ENCODE assay signal across 9 mouse cellular contexts in genomic region chr6:72954786-72955185, GRCm38 (mm10). TPM values are rescaled to one million over a fixed set of nuclear protein-coding genes. Genes with fewer than 3 reads are reported as not detected.
A peak's percentile ranks its signal among the peaks of the same experiment; 100 is the strongest.
DNase-seq lines count a peak whose midpoint lies in the region; ATAC-seq and TF ChIP-seq lines count a peak whose summit lies in the region.
"Had no signal": no experiment of that assay in that cellular context is flagged by ENCODE, and none has a peak within 500 bp of the region (broad histone marks: within the 10 kb centered on the region; RNA-seq: fewer than 3 reads in every experiment).

No protein-coding gene starts in this region.

- 86% methylated on average over 7 of the region's 7 CpGs for WGBS in midbrain, embryonic 12.5 days
- WGBS in midbrain, embryonic 11.5 days, result 82% methylated on average over 7 of the region's 7 CpGs
- 70% methylated on average over 7 of the region's 7 CpGs for WGBS in forebrain, postnatal 0 days
- WGBS in midbrain, embryonic 16.5 days, result 67% methylated on average over 7 of the region's 7 CpGs
- WGBS in limb, embryonic 10.5 days, result 79% methylated on average over 7 of the region's 7 CpGs

- no peak for TF ChIP-seq CTCF in forebrain, postnatal 0 days (IDR thresholded peaks at IDR 0.05; ENCODE audit: low read depth)

- H3K27ac ChIP-seq in midbrain, embryonic 12.5 days (replicated peaks), result no peak overlapping the region
- H3K27ac ChIP-seq in midbrain, embryonic 11.5 days (ENCODE audit: low read depth, low read length), result no peak overlapping the region
- H3K27ac ChIP-seq in forebrain, postnatal 0 days (ENCODE audit: low read depth, low read length), result 0 out of 2 replicates have a peak overlapping the region, but pooled peaks have one; percentile 36
- H3K27ac ChIP-seq in midbrain, embryonic 16.5 days (ENCODE audit: low read length), result peak overlapping the region; percentile 99
- no peak overlapping the region for H3K27ac ChIP-seq in limb, embryonic 10.5 days
- H3K27ac ChIP-seq: gastrocnemius, adult 2 months; left cerebral cortex, adult 2 months had no signal

- H3K9me3 ChIP-seq in midbrain, embryonic 12.5 days, result no peaks in the 10 kb centered on the region
- H3K9me3 ChIP-seq in midbrain, embryonic 11.5 days (ENCODE audit: control insufficient read depth, low read length), result no peaks in the 10 kb centered on the region
- H3K9me3 ChIP-seq in forebrain, postnatal 0 days (ENCODE audit: low read length), result no peaks in the 10 kb centered on the region
- H3K9me3 ChIP-seq in midbrain, embryonic 16.5 days (replicated peaks; ENCODE audit: control insufficient read depth, low read length, poor library complexity, severe bottlenecking), result no peaks in the 10 kb centered on the region
- no peaks in the 10 kb centered on the region for H3K9me3 ChIP-seq in limb, embryonic 10.5 days (replicated peaks)

- no peak overlapping the region for H3K9ac ChIP-seq in midbrain, embryonic 12.5 days (replicated peaks)
- H3K9ac ChIP-seq in midbrain, embryonic 11.5 days (ENCODE audit: low read length), result no peak overlapping the region
- no peak overlapping the region for H3K9ac ChIP-seq in forebrain, postnatal 0 days
- H3K9ac ChIP-seq in midbrain, embryonic 16.5 days (ENCODE audit: low read depth, low read length), result peak overlapping the region; percentile 15; the same call in 1 of the 2 replicates

- peaks cover 19% of the 10 kb centered on the region for H3K4me1 ChIP-seq in midbrain, embryonic 12.5 days
- peaks cover 9% of the 10 kb centered on the region; the same call in 1 of the 2 replicates for H3K4me1 ChIP-seq in midbrain, embryonic 11.5 days (ENCODE audit: control insufficient read depth, insufficient read depth, low read length)
- H3K4me1 ChIP-seq in forebrain, postnatal 0 days (ENCODE audit: insufficient read depth), result peaks cover 11% of the 10 kb centered on the region; the same call in 1 of the 2 replicates
- peaks cover 23% of the 10 kb centered on the region for H3K4me1 ChIP-seq in midbrain, embryonic 16.5 days (ENCODE audit: control insufficient read depth, insufficient read depth, low read length)
- H3K4me1 ChIP-seq in limb, embryonic 10.5 days, result peaks cover 41% of the 10 kb centered on the region

- H3K36me3 ChIP-seq in midbrain, embryonic 12.5 days, result no peaks in the 10 kb centered on the region
- no peaks in the 10 kb centered on the region for H3K36me3 ChIP-seq in midbrain, embryonic 11.5 days (ENCODE audit: control insufficient read depth, insufficient read depth, low read length)
- no peaks in the 10 kb centered on the region for H3K36me3 ChIP-seq in forebrain, postnatal 0 days (ENCODE audit: insufficient read depth)
- H3K36me3 ChIP-seq in midbrain, embryonic 16.5 days (ENCODE audit: control insufficient read depth, insufficient read depth, low read length), result no peaks in the 10 kb centered on the region
- H3K36me3 ChIP-seq in limb, embryonic 10.5 days, result 0 out of 2 replicates have a peak, but pooled peaks cover 7% of the 10 kb centered on the region

- H3K4me2 ChIP-seq in midbrain, embryonic 12.5 days (replicated peaks), result peak overlapping the region; percentile 70; the same call in 1 of the 2 replicates
- no peak overlapping the region for H3K4me2 ChIP-seq in midbrain, embryonic 11.5 days
- H3K4me2 ChIP-seq in forebrain, postnatal 0 days (ENCODE audit: low read depth), result no peak overlapping the region
- peak overlapping the region; percentile 90 for H3K4me2 ChIP-seq in midbrain, embryonic 16.5 days (ENCODE audit: low read length)

- H3K27me3 ChIP-seq in midbrain, embryonic 12.5 days, result no peaks in the 10 kb centered on the region
- H3K27me3 ChIP-seq in midbrain, embryonic 11.5 days (ENCODE audit: control insufficient read depth, insufficient read depth, low read length), result no peaks in the 10 kb centered on the region
- no peaks in the 10 kb centered on the region for H3K27me3 ChIP-seq in forebrain, postnatal 0 days (ENCODE audit: insufficient read depth, low read length)
- H3K27me3 ChIP-seq in midbrain, embryonic 16.5 days (ENCODE audit: control insufficient read depth, insufficient read depth, low read depth, low read length), result no peaks in the 10 kb centered on the region
- H3K27me3 ChIP-seq in limb, embryonic 10.5 days (ENCODE audit: low read depth, poor library complexity, severe bottlenecking), result no peaks in the 10 kb centered on the region

- H3K4me3 ChIP-seq in midbrain, embryonic 12.5 days, result no peak overlapping the region
- H3K4me3 ChIP-seq in midbrain, embryonic 11.5 days (ENCODE audit: low read depth, low read length), result no peak overlapping the region
- no peak overlapping the region for H3K4me3 ChIP-seq in forebrain, postnatal 0 days (ENCODE audit: low read depth, low read length)
- no peak overlapping the region for H3K4me3 ChIP-seq in midbrain, embryonic 16.5 days (ENCODE audit: low read depth, low read length)
- no peak overlapping the region for H3K4me3 ChIP-seq in limb, embryonic 10.5 days
- H3K4me3 ChIP-seq: gastrocnemius, adult 2 months; left cerebral cortex, adult 2 months had no signal

- DNase-seq in midbrain, embryonic 11.5 days (ENCODE audit: low spot score, missing footprints), result no peak
- DNase-seq in forebrain, postnatal 0 days, result peak; percentile 27
- DNase-seq in thymus, postnatal 36 days, result peak; percentile 41 to 52
- no peak for DNase-seq in limb, embryonic 10.5 days (ENCODE audit: low spot score)
- no peak for DNase-seq in urinary bladder, adult 18-20 months (ENCODE audit: low spot score in 2 of 2)
- DNase-seq: gastrocnemius, adult 2 months had no signal

- ATAC-seq in midbrain, embryonic 12.5 days (ENCODE audit: low FRiP score, low read depth), result no peak
- ATAC-seq in midbrain, embryonic 11.5 days (ENCODE audit: low FRiP score), result no peak
- no peak for ATAC-seq in forebrain, postnatal 0 days
- ATAC-seq in midbrain, embryonic 16.5 days, result no peak

RNA-seq across cellular contexts. Expression of gene Tmsb10, which starts 3.8 kb away (rescaled TPM):
- 4,656 and 4,735 TPM in 2 replicates for polyA plus RNA-seq in midbrain, embryonic 12.5 days (2016; fragmentation: Nextera tagmentation; extraction: Ambion mirVana)
- 3,363 and 3,486 TPM in 2 replicates for polyA plus RNA-seq in midbrain, embryonic 11.5 days (2014; fragmentation: Nextera tagmentation; extraction: Ambion mirVana)
- total RNA-seq in forebrain, postnatal 0 days (2014; rRNA removed), result 862 and 4,132 TPM in 2 replicates
- polyA plus RNA-seq in forebrain, postnatal 0 days (2015; fragmentation: Nextera tagmentation; extraction: Ambion mirVana), result 5,770 and 6,801 TPM in 2 replicates
- 5,026 and 5,182 TPM in 2 replicates for polyA plus RNA-seq in midbrain, embryonic 16.5 days (2015; fragmentation: Nextera tagmentation; extraction: Ambion mirVana)
- 2,907 and 3,028 TPM in 2 replicates for polyA plus RNA-seq in limb, embryonic 10.5 days (2016; fragmentation: Nextera tagmentation; extraction: Ambion mirVana)

RNA-seq across cellular contexts. Expression of gene Kcmf1, which starts 55.0 kb away (rescaled TPM):
- 33.9 and 34.3 TPM in 2 replicates for polyA plus RNA-seq in midbrain, embryonic 12.5 days (2016; fragmentation: Nextera tagmentation; extraction: Ambion mirVana)
- polyA plus RNA-seq in midbrain, embryonic 11.5 days (2014; fragmentation: Nextera tagmentation; extraction: Ambion mirVana), result 37.2 and 45.3 TPM in 2 replicates
- total RNA-seq in forebrain, postnatal 0 days (2014; rRNA removed), result 80.5 and 87.7 TPM in 2 replicates
- 46.4 and 50.1 TPM in 2 replicates for polyA plus RNA-seq in forebrain, postnatal 0 days (2015; fragmentation: Nextera tagmentation; extraction: Ambion mirVana)
- polyA plus RNA-seq in midbrain, embryonic 16.5 days (2015; fragmentation: Nextera tagmentation; extraction: Ambion mirVana), result 29.7 and 32.4 TPM in 2 replicates
- 41.6 and 48.5 TPM in 2 replicates for polyA plus RNA-seq in limb, embryonic 10.5 days (2016; fragmentation: Nextera tagmentation; extraction: Ambion mirVana)

Comparison
In these comparisons a context has a peak if more than half of its experiments do, and no peak if none do; other contexts are left out.
1. H3K27ac ChIP-seq: peak in forebrain, postnatal 0 days (single experiment) and midbrain, embryonic 16.5 days (single experiment); none in midbrain, embryonic 12.5 days (single experiment), midbrain, embryonic 11.5 days (single experiment) and limb, embryonic 10.5 days (single experiment).
2. H3K4me2 ChIP-seq: peak in midbrain, embryonic 12.5 days (single experiment) and midbrain, embryonic 16.5 days (single experiment); none in midbrain, embryonic 11.5 days (single experiment) and forebrain, postnatal 0 days (single experiment).
3. DNase-seq: peak in forebrain, postnatal 0 days (single experiment) and thymus, postnatal 36 days (2 of 2); none in midbrain, embryonic 11.5 days (single experiment), limb, embryonic 10.5 days (single experiment) and urinary bladder, adult 18-20 months (0 of 2).